Mouse (Mus musculus) limb, embryonic 15.5 days (tissue): ENCODE results near the gene Lmo4. TPM values are rescaled to one million over a fixed set of nuclear protein-coding genes. Genes with fewer than 3 reads are reported as not detected.

ENCODE experiments used
- ATAC-seq: fragments of 200-750 bp; cut with Nextera tagmentation; 2 replicates; pipeline ENCODE4 v1.8.0; 2017; ENCODE audit warnings: low read depth, moderate TSS enrichment; ENCODE audit not compliant: insufficient number of reproducible peaks, low FRiP score, low TSS enrichment
- H3K27ac ChIP-seq: fragments of 300-500 bp; sonication (generic); 2 replicates; pipeline ENCODE4 v1.5.1; 2015; ENCODE audit warnings: moderate library complexity, mild to moderate bottlenecking, inconsistent platforms
- H3K27me3 ChIP-seq: fragments of 300-500 bp; sonication (generic); 2 replicates; pipeline ENCODE4 v1.6.1; 2015; ENCODE audit warnings: inconsistent platforms
- H3K36me3 ChIP-seq: fragments of 300-500 bp; sonication (generic); 2 replicates; pipeline ENCODE4 v1.6.1; 2015; ENCODE audit warnings: inconsistent platforms
- H3K4me1 ChIP-seq: fragments of 300-500 bp; sonication (generic); 2 replicates; pipeline ENCODE4 v1.6.1; 2015; ENCODE audit warnings: inconsistent platforms
- H3K4me2 ChIP-seq: fragments of 300-500 bp; sonication (generic); 2 replicates; pipeline ENCODE4 v1.6.1; 2015; ENCODE audit warnings: mild to moderate bottlenecking, inconsistent platforms
- H3K4me3 ChIP-seq: fragments of 300-500 bp; sonication (generic); 2 replicates; pipeline ENCODE4 v1.5.1; 2015; ENCODE audit warnings: mild to moderate bottlenecking, inconsistent platforms
- H3K9ac ChIP-seq: fragments of 300-500 bp; sonication (generic); 2 replicates; pipeline ENCODE4 v1.6.1; 2015; ENCODE audit warnings: inconsistent platforms
- H3K9me3 ChIP-seq: fragments of 300-500 bp; sonication (generic); 2 replicates; pipeline ENCODE4 v1.6.1; 2016; ENCODE audit warnings: inconsistent platforms
- WGBS: fragments of 180-500 bp; shearing (Covaris S2); methylation state at CpG from one replicate; pipeline ENCODE4 v1.1.7; 2015; 5-methylcytosine and 5-hydroxymethylcytosine counted together
- polyA plus RNA-seq: library from polyadenylated mRNA; unstranded; fragments of >200 nt; fragmentation: Nextera tagmentation; extraction: Ambion mirVana; gene quantifications from 2 replicates; pipeline ENCODE4 v1.2.1, GENCODE M21; 2015

Gene Lmo4
- polyA plus RNA-seq, 1 experiment from 2014 or later = 97.7 TPM

DNA sequence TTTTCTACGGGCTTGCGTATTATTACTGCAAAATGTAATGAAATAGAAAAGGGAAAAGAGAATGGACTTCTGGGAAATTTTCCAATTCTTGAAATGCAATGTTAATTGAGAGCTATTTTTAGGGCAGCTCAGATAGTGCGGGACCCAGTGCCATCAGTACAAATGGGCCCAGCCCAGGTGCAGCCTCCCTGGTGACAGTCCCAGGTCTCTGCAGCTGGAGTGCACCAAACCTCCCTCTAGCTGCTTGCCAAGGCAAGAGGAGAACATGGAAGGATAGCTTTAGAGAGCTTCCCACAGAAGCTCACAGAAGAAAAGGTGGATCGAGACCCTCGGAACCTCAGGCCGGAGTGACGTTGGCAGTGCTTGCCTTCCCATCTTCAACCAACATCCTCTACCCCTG, 62.1 kb downstream of the Lmo4 start:
- no peaks in the 10 kb centered on the region for H3K36me3 ChIP-seq
- H3K9me3 ChIP-seq = no peaks in the 10 kb centered on the region
- no peak overlapping the region for H3K4me3 ChIP-seq
- H3K9ac ChIP-seq = no peak overlapping the region
- no peak overlapping the region for H3K27ac ChIP-seq
- ATAC-seq = no peak
- no peak overlapping the region for H3K4me2 ChIP-seq
- no peaks in the 10 kb centered on the region for H3K27me3 ChIP-seq
- 88% methylated on average over 7 of the region's 7 CpGs for whole genome bisulfite sequencing
- H3K4me1 ChIP-seq = no peaks in the 10 kb centered on the region

DNA sequence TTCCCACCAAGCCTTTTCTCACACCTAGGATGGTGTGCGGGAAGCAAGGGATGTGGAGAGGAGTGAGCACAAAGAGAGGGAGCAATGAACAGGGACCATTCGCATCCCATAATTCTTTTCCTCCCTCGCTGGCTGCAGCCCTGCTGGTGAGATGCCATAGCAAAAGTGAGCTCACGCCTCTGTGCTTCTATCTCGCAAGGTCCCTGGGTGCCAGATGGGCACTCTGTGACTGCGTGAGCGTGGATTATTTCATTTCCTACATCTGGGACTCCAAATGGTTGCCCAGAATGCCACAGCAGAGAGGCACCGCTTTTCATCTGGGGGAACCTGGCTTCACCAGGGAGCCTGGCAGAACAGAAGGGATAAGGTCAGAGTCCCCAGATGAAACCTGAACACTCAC, 63.2 kb downstream of the Lmo4 start:
- 69% methylated on average over 8 of the region's 8 CpGs for WGBS
- no peaks in the 10 kb centered on the region for H3K27me3 ChIP-seq
- H3K4me1 ChIP-seq = no peaks in the 10 kb centered on the region
- no peak overlapping the region for H3K4me3 ChIP-seq
- no peaks in the 10 kb centered on the region for H3K36me3 ChIP-seq
- no peak overlapping the region for H3K9ac ChIP-seq
- no peak overlapping the region for H3K4me2 ChIP-seq
- H3K9me3 ChIP-seq = no peaks in the 10 kb centered on the region
- ATAC-seq = no peak
- H3K27ac ChIP-seq = no peak overlapping the region

DNA sequence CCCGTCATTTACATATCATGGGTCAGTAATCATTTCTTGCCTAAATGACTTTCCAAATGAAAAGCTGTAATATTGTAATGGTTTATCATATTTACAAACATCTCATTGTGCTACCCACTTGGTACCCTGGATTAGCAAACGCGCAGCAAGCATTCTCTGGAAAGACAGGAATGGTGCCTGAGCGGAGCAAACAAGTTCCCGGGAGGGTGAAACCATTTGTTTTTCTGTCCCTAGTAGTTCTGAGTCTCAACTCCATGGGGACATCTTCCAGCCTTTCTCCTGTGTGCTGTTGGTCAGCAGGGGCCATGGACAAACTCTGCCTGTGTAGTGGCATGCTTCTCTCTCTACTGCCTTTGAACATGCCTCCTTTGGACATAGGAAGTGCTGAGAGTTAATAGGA, 64.2 kb downstream of the Lmo4 start:
- Histone ChIP-seq H3K4me2 (no peak overlapping the region), H3K9ac (no peak overlapping the region), H3K36me3 (no peaks in the 10 kb centered on the region), H3K27me3 (no peaks in the 10 kb centered on the region), H3K9me3 (no peaks in the 10 kb centered on the region), H3K4me1 (no peaks in the 10 kb centered on the region), H3K4me3 (no peak overlapping the region), H3K27ac (no peak overlapping the region)
- WGBS = 94% methylated on average over 5 of the region's 5 CpGs
- ATAC-seq = no peak

DNA sequence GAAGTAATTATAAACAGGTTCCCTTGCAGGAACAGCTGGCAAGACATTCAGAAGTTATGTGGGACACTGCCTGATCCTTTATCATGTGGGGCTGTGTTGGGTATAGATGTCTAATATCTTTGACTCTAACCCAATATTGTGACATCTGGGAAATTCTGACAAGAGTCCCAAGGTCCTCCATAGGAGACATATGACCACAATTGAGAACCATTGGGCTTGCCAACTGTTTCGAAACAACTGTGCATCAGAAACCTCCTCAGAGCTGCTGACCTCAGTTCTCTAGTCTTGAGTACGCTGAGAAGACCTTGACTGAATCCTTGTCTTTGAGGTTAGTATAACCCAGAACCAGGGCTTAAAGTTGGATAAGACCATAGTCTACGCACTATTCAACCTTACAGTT, 66.4 kb downstream of the Lmo4 start:
- no peak overlapping the region for H3K9ac ChIP-seq
- no peak for ATAC-seq
- 96% methylated on average over 3 of the region's 3 CpGs for WGBS

More for the DNA sequence above, 66.4 kb downstream of the Lmo4 start:
- Histone ChIP-seq H3K27me3 (no peaks in the 10 kb centered on the region), H3K9me3 (no peaks in the 10 kb centered on the region), H3K4me1 (no peaks in the 10 kb centered on the region), H3K4me2 (no peak overlapping the region), H3K36me3 (no peaks in the 10 kb centered on the region), H3K27ac (no peak overlapping the region), H3K4me3 (no peak overlapping the region)
